Mouse (Mus musculus): ENCODE results near the gene Hba-a1. TPM values are rescaled to one million over a fixed set of nuclear protein-coding genes. Genes with fewer than 3 reads are reported as not detected.
"Not testable (repeated sequence)": the region's sequence is repeated elsewhere in the genome, so short reads cannot be mapped to it uniquely, and the experiment has no call there.

Hba-a1 gene
- polyA plus RNA-seq, 1 experiment from 2014 or later: 3,181 TPM

- ATAC-seq (ENCODE audit: insufficient number of reproducible peaks, insufficient read depth, low FRiP score, low TSS enrichment): no peak
These were observed 1.7 kb upstream of the Hba-a1 start for GRCm38 (mm10) chr11:32281416-32282144.

DNA sequence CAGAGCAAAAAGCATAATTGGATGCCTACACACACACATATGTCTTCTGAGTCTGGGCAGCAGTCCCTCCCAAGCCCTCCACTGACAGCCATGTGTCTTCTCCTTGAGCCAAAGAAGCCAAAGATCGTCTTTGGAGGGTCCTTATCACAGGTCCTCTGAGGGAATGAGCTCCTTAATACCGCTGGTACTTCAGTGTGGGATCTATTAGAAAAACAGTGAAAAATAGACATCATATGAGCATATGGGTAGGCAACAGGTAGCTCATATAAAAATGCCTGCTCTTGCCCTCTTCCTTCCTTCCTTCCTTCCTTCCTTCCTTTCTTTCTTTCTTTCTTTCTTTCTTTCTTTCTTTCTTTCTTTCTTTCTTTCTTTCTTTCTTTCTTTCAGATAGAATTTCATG is 1.3 kb downstream of the Hba-a1 start:
- H3K36me3 ChIP-seq; H3K27ac ChIP-seq; H3K4me3 ChIP-seq; H3K9me3 ChIP-seq; ATAC-seq (ENCODE audit: insufficient number of reproducible peaks, insufficient read depth, low FRiP score, low TSS enrichment); H3K27me3 ChIP-seq; H3K4me2 ChIP-seq (replicated peaks); H3K4me1 ChIP-seq; H3K9ac ChIP-seq: not testable (repeated sequence)
- 66% methylated on average over 2 of the region's 2 CpGs for WGBS

More at GRCm38 (mm10) chr11:32281416-32282144, 1.7 kb upstream of the Hba-a1 start:
- no peaks in the 10 kb centered on the region for H3K9me3 ChIP-seq
- no peak overlapping the region for H3K4me3 ChIP-seq
- no peak overlapping the region for H3K27ac ChIP-seq
- WGBS: 67% methylated on average over 1 of the region's 1 CpGs
- no peak overlapping the region for H3K4me2 ChIP-seq (replicated peaks)
- H3K27me3 ChIP-seq: peaks cover 7% of the 10 kb centered on the region; the same call in 1 of the 2 replicates
- H3K36me3 ChIP-seq: no peaks in the 10 kb centered on the region
- H3K9ac ChIP-seq: no peak overlapping the region
- H3K4me1 ChIP-seq: no peaks in the 10 kb centered on the region

GRCm38 (mm10) chr11:32285031-32285775 is 1.9 kb downstream of the Hba-a1 start:
- ATAC-seq (ENCODE audit: insufficient number of reproducible peaks, insufficient read depth, low FRiP score, low TSS enrichment): no peak
- WGBS: 81% methylated on average over 7 of the region's 7 CpGs

DNA sequence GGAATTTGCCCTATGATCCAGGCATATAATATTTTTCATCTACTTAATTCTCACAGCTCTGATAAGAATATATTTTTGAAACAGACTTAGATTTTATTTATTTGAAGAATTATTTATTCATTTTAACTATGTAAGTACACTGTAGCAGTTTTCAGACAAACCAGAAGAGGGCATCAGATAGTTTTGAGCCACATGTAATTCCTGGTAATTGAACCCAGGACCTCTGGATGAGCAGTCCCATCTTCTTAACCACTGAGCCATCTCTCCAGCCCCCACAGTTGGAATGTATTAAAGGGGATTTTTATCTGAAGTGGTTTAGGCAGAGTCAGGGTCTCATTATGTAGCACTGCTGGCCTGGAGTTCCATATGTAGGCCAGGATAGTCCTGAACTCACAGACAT is 2.6 kb downstream of the Hba-a1 start:
- not testable (repeated sequence) for H3K9ac ChIP-seq; ATAC-seq (ENCODE audit: insufficient number of reproducible peaks, insufficient read depth, low FRiP score, low TSS enrichment); H3K4me1 ChIP-seq; H3K27ac ChIP-seq; H3K36me3 ChIP-seq; H3K4me2 ChIP-seq (replicated peaks); H3K9me3 ChIP-seq; H3K27me3 ChIP-seq; H3K4me3 ChIP-seq

More at GRCm38 (mm10) chr11:32285031-32285775, 1.9 kb downstream of the Hba-a1 start:
- Histone ChIP-seq H3K9ac (no peak overlapping the region), H3K27ac (no peak overlapping the region), H3K4me3 (no peak overlapping the region), H3K36me3 (no peaks in the 10 kb centered on the region), H3K4me2 (replicated peaks) (no peak overlapping the region), H3K9me3 (no peaks in the 10 kb centered on the region), H3K4me1 (no peaks in the 10 kb centered on the region), H3K27me3 (peaks cover 7% of the 10 kb centered on the region)

DNA sequence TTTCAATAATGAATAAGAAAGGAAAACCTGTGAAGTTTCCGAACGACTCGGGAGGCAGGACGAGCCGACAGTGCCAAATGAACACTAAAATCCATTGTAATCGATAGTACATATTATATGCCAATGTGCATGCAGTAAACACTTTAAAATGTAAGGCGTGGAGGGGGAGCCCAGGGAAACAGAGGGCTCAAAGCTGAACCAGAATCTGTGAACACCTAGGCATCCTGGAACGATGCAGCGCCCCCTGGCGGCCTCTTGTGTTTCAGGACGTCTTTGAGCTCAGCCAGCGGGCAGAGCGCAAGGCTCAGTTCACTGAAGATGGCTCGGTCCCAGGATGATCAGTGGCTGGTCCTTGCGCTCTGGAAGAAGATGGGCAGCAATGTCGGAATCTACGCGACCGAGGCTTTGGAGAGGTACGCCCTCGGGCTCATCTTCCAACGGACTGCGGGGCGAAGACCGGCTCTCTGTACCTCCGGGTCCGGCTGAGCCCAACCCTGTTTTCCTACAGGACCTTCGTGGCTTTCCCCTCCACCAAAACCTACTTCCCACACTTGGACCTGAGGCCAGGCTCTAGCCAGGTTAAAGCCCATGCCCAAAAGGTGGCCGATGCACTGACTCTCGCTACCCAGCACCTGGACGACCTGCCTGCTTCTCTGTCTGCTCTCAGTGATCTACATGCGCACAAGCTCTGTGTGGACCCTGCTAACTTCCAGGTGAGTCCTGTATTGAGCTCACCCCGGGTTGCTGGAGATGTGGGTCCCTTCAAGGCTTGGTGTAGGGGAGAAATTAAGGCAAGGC is 3.6 kb downstream of the Hba-a1 start, which contains the start of gene Hbq1b:
Gene Hbq1b, plus strand, starts transcription at position 271 of the 798 bp plus-strand sequence.
- WGBS: 21% methylated on average over 31 of the region's 33 CpGs
- peak within 1 kb of the TSS; percentile 20; the same call in 1 of the 2 replicates for H3K4me3 ChIP-seq
- not testable (repeated sequence) for H3K36me3 ChIP-seq, H3K4me1 ChIP-seq, H3K27ac ChIP-seq, H3K27me3 ChIP-seq, H3K9me3 ChIP-seq
- H3K9ac ChIP-seq: peak within 1 kb of the TSS; percentile 33; the same call in 1 of the 2 replicates
- ATAC-seq (ENCODE audit: insufficient number of reproducible peaks, insufficient read depth, low FRiP score, low TSS enrichment): 0 out of 2 replicates have a peak, but pooled peaks have one; percentile 13
- peak within 1 kb of the TSS; percentile 47 for H3K4me2 ChIP-seq (replicated peaks)

- no peak for ATAC-seq (ENCODE audit: insufficient number of reproducible peaks, insufficient read depth, low FRiP score, low TSS enrichment)
- Histone ChIP-seq H3K4me2 (replicated peaks) (no peak overlapping the region; the same call in 1 of the 2 replicates), H3K36me3 (no peaks in the 10 kb centered on the region), H3K9me3 (no peaks in the 10 kb centered on the region), H3K27ac (no peak overlapping the region), H3K4me1 (no peaks in the 10 kb centered on the region), H3K9ac (no peak overlapping the region), H3K27me3 (peaks cover 7% of the 10 kb centered on the region), H3K4me3 (no peak overlapping the region)
- WGBS: 69% methylated on average over 9 of the region's 9 CpGs
These were observed 4.1 kb downstream of the Hba-a1 start for GRCm38 (mm10) chr11:32287493-32287825.

- not testable (repeated sequence) for H3K4me1 ChIP-seq; H3K9me3 ChIP-seq; H3K27ac ChIP-seq; H3K9ac ChIP-seq; H3K36me3 ChIP-seq; H3K4me2 ChIP-seq (replicated peaks); H3K4me3 ChIP-seq; ATAC-seq (ENCODE audit: insufficient number of reproducible peaks, insufficient read depth, low FRiP score, low TSS enrichment); H3K27me3 ChIP-seq
- 79% methylated on average over 4 of the region's 4 CpGs for WGBS
These were observed 9.5 kb downstream of the Hba-a1 start for GRCm38 (mm10) chr11:32292819-32293218.

DNA sequence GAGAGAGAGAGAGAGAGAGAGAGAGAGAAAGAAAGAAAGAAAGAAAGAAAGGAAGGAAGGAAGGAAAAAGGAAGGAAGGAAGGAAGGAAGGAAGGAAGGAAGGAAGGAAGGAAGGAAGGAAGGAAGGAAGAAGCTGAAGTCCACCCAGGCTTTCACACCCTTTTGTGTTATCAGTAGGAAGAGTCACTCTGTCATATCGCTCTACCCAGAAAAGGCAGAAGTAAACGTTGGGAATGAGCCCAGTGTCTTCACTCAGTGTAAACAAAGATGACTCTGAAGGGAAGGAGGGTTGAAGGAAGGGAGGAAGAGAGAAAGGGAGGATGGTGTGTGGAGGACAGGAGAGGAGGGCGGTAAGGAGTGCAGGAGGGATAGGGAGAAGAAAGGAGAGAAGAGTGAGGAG is 10.2 kb downstream of the Hba-a1 start:
- 70% methylated on average over 3 of the region's 3 CpGs for WGBS
- H3K4me3 ChIP-seq; H3K27me3 ChIP-seq; H3K36me3 ChIP-seq; ATAC-seq (ENCODE audit: insufficient number of reproducible peaks, insufficient read depth, low FRiP score, low TSS enrichment); H3K4me1 ChIP-seq; H3K27ac ChIP-seq; H3K4me2 ChIP-seq (replicated peaks); H3K9ac ChIP-seq; H3K9me3 ChIP-seq: not testable (repeated sequence)

DNA sequence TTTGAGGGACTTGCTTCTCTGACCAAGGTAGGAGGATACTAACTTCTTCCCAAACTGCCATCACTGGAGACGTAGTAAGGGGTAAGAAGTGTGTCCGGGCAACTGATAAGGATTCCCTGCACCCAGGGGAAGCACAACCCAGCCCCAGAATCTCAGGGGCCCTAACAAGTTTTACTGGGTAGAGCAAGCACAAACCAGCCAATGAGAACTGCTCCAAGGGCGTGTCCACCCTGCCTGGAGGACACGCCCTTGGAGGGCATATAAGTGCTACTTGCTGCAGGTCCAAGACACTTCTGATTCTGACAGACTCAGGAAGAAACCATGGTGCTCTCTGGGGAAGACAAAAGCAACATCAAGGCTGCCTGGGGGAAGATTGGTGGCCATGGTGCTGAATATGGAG is 12.9 kb downstream of the Hba-a1 start, which contains the start of gene Hba-a2:
Gene Hba-a2, plus strand, starts transcription at position 287 of the 400 bp plus-strand sequence.
- not testable (repeated sequence) for H3K4me2 ChIP-seq (replicated peaks); H3K27ac ChIP-seq; H3K9me3 ChIP-seq; H3K4me3 ChIP-seq; H3K36me3 ChIP-seq; ATAC-seq (ENCODE audit: insufficient number of reproducible peaks, insufficient read depth, low FRiP score, low TSS enrichment); H3K9ac ChIP-seq; H3K4me1 ChIP-seq
- peaks cover 11% of the 10 kb centered on the region; the same call in 1 of the 2 replicates for H3K27me3 ChIP-seq
- no CpG with 5 or more reads among the region's 4 CpGs for WGBS

DNA sequence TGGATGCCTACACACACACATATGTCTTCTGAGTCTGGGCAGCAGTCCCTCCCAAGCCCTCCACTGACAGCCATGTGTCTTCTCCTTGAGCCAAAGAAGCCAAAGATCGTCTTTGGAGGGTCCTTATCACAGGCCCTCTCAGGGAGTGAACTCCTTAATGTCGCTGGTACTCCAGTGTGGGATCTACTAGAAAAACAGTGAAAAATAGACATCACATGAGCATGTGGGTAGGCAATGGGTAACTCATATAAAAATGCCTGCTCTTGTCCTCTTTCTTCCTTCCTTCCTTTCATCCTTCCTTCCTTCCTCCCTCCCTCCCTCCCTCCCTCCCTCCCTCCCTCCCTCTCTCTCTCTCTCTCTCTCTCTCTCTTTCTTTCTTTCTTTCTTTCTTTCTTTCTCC is 14.1 kb downstream of the Hba-a1 start:
- H3K4me2 ChIP-seq (replicated peaks): not testable (repeated sequence)
- WGBS: 56% methylated on average over 2 of the region's 2 CpGs

GRCm38 (mm10) chr11:32297866-32298531 is 14.7 kb downstream of the Hba-a1 start:
- no peak for ATAC-seq (ENCODE audit: insufficient number of reproducible peaks, insufficient read depth, low FRiP score, low TSS enrichment)
- Histone ChIP-seq H3K27ac (no peak overlapping the region), H3K4me3 (no peak overlapping the region), H3K9me3 (no peaks in the 10 kb centered on the region), H3K27me3 (peaks cover 13% of the 10 kb centered on the region; the same call in 1 of the 2 replicates), H3K4me2 (replicated peaks) (no peak overlapping the region), H3K36me3 (no peaks in the 10 kb centered on the region), H3K9ac (no peak overlapping the region), H3K4me1 (no peaks in the 10 kb centered on the region)
- WGBS: 81% methylated on average over 1 of the region's 1 CpGs

More for the DNA sequence above, 14.1 kb downstream of the Hba-a1 start:
- not testable (repeated sequence) for H3K9ac ChIP-seq; ATAC-seq (ENCODE audit: insufficient number of reproducible peaks, insufficient read depth, low FRiP score, low TSS enrichment); H3K9me3 ChIP-seq; H3K4me1 ChIP-seq; H3K4me3 ChIP-seq; H3K27ac ChIP-seq; H3K36me3 ChIP-seq
- peaks cover 13% of the 10 kb centered on the region; the same call in 1 of the 2 replicates for H3K27me3 ChIP-seq
